Mouse (Mus musculus) olfactory bulb, adult 2 months (tissue): ENCODE measurements at regions not wholly inside any gene's neighbourhood (a gene's known extent, or its start where the extent isn't known, plus 50 kb on each side); places are given as distances from the start of the nearest gene placed in this dataset.

Experiments used
- CTCF ChIP-seq: fragments of 200-500 bp; IDR thresholded peaks from 2 replicates; pipeline ENCODE4 v1.5.1; 2012; ENCODE audit warnings: low read depth, mild to moderate bottlenecking, low read length, moderate library complexity; ENCODE audit not compliant: insufficient read depth
- POLR2A ChIP-seq: fragments of 200-500 bp; IDR thresholded peaks from 2 replicates; pipeline ENCODE4 v1.6.1; 2012; ENCODE audit warnings: mild to moderate bottlenecking, low read depth, low read length, moderate library complexity; ENCODE audit not compliant: insufficient read depth

DNA sequence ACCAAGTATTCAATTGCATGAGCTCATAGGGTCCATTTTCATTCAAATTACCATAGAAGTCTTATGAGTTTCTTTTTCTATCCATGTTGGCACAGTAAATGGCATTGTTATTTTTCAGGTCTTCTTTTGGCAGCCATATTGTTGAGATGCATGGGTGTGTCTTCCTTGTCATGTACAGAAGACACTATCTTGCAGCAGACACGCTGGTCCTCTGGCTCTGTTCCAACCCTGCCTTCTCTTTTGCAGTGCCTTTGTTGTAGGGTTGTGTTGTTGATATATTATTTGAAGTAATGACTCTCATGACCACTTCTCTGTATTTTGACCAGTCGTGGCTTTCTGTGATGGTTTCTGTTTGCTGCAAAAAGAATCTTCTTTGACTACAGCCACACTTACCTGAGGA is 274.4 kb upstream of the Camk1g start:
- TF ChIP-seq POLR2A (no peak), CTCF (no peak)
